Mouse (Mus musculus) B cell, adult 2 months (primary cell): ENCODE results near the gene Cacna1g.
A peak's percentile ranks its signal among the peaks of the same experiment; 100 is the strongest.

Experiments
- DNase-seq, 2 experiments: peaks; one replicate each; pipeline ENCODE4 v3.0.0; 2022

The Cacna1g gene

DNA sequence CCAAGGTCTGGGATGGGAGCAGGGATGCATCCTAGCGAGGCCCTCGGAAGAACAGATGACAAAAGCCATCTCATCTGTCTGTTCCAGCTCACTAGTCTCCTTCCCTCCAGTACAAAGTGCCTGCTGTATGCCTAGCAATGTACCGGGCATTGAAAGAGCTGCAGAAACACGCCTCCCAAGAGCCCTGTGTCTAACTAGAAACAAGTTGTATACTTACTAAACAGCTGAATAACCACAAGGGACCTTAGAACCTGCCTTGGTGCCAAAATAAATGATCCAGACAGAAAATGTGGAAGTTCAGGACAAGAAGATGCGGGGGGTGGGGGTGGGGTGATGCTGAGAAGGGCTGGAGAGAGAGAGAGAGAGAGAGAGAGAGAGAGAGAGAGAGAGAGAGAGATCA is 29.2 kb downstream of the Cacna1g start:
- no peak for DNase-seq

DNA sequence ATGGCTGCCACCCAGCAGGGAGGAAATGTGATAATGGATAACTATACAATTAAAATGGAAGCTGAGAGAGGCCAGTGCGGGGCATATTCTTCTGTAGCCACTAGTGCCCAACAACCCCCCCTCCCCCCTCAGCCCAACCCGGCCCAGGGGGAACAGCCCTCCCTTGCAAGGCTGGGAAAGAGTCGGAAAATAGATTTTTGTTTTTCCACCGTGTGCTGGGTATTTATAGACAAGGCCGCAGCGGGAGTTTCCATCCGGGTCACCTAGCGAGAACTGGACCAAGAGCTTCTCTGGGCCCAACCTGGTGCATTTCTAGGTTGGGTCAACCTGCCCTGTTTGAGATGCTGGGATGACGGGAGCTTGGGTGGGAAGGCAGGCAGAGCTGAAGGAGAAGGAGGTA is 32.2 kb downstream of the Cacna1g start:
- no peak for DNase-seq

DNA sequence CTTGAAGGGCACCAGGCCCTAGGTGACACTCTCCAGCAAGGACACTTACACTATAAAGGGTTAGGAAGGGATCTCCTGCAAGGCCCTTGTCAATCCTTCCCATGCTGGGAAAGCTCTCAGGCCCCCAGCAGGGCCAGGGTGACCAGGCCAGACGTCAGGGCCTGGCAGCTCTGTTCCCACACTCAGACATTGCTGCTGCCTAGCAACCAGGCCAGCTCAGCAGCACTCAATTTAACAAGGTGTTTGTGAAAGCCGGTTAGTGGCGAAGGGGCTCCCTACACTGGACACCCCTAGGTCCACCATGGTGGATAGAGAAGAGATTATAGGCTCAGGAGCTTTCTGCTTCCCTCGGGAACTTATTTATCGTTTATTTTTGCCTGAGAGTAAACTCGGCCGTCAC is 32.9 kb downstream of the Cacna1g start:
- DNase-seq, result no peak

DNA sequence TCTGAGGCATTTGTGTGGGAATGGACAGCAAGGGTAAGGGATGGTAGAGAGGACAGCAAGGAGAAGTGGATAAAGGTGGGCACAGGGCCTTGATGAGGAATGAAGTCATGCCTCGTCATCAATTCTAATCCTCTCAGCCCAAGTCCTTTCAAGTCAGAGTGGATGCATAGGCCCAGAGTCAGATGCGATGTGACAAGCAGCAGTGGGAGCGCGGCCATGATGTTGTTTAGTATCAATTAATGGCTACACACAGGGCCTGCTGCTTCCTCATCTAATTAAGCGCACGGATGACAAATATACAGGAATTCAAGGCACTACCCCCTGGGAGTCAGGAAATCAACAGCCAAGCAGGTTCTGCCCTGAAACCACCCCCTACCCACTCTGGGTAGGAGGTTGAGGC is 33.6 kb downstream of the Cacna1g start:
- no peak for DNase-seq

DNA sequence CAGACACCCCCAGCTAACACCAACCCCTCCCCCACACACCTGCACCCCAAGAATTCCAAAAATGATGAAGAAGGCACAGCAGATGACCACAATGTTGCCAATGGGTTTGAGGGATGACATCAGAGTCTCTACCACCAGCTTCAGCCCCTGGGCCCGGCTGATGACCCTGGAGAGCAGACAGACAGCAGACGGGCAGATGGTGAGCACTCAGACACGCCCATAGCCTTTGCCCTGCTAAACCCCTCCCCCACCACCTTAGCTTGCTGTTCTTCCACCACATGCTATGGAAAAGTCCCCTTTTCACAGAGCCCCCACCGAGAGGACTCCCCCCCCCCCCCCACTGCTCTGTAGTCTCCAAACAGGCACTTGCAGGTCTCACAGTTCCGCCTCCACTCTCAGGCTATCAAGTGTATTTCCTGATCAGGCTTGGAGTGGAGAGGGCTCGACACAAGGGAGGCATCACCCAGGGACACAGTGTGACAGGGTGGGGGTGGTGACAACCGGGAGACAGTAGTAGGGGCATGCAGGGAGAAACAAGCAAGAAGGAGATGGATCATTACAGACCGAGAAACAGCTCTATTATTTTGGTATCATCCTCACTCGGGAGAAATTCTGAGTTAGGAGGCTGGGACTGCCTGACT is 44.9 kb downstream of the Cacna1g start:
- no peak for DNase-seq

DNA sequence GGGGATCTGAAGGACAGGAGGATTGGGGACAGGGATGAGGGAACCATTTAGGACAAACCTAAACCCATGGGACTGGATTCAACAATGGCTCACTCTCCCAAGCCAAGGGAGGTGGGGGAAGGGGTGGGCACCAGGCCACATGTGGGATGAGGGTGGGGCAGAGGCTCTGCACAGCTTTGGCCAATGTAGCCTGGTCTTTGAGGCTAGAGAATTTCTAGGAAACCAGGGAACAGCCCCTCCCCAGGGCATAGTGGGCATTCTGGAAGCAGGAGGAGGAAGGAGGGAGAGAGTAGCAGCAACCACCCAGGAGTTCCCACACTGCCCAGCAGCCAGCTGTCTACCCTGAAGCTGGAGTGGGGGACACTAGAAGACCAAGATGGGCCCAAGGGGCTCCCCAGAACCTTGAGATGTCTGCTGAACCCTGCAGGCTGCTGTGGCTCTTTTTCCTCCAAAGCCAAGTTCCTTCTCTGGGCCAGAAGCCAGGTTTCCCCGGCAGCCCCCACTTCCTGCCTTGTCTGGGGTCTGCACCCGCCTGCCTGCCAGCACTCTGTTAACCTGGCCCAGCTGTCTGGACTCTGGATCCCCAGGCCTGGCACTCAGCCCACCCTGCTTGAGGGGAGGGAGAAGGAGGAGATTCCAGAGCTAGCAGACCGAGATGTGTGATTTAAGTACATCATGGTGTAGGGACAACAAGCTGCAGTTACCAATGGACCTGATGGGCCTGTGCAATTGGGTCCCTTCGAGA is 45.7 kb downstream of the Cacna1g start:
- DNase-seq, result no peak

DNA sequence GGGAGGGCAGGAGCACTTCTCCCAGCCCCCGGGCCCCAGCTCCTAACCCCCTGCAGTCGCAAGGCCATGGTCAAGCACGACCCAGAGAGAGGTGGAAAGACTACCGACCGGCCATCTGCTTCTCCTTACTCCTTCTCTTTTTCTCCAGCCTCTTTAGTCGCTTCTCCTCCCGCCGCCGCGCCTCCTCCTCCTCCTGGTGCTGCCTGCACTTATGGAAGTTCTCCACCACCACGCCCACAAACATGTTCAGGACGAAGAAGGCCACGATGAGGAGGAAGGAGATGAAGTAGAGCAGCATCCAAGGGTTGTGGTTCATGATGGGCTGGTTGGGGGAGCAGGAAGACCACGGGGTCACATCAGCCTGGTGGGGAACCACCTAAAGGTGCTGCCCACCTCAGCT is 48.3 kb downstream of the Cacna1g start:
- DNase-seq, result no peak

DNA sequence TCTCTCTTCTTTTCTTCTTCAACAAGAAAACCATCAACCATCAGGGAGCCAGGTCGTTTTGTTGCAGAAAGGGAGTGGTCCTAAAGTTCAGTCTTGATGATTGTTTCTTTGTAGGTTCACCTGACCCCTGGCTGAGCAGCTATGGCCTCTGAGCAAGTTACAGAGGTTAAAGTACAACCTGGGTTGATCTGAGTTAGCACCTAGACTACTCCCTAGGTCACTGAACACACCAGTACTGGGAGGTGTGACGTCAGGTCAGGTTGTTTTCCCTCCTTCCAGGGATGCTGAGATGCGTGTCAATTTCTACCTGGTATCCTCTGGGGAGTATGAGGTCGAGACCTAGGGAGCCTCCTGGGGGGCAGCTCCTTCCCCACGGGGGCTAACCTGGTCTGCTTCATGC is 48.8 kb downstream of the Cacna1g start:
- no peak for DNase-seq

DNA sequence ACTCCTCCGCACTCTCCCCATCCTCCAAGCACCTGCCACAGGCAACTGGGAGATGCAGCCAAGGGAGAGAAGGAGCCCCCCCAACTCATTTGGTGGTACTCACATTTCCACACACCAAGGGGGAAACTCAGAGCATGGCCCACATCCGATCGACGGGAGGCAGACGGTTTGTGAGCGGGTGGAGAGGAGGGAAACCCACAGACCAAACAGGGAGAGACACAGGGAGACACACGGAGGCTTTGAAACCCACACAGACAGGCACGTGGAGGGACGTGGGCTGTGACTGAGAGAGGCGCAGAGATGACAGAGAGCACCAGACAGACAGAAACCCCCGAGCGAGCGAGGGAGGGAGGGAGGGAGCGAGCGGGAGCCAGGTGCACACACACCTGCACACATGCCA is 49.6 kb downstream of the Cacna1g start:
- DNase-seq, result no peak

DNA sequence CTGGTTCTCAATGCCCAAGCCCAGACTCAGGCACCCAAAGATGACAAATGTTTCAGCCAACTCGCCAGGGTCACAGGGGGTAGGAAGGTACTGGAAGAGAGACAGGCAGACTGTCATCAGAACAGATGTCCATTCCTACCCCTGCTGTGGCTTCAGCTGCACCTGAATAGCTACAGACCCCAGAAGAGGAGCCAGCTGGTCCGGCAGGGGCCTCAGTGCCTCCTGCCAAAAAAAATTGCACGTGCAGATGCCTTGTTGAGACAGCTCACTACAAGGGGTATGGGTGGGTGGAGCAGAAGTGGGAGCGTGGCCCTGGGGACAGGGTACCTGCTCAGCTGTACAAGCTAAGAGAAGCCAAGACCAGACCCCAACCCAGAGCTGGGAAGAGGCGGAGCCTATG is 50.1 kb downstream of the Cacna1g start:
- no peak for DNase-seq

DNA sequence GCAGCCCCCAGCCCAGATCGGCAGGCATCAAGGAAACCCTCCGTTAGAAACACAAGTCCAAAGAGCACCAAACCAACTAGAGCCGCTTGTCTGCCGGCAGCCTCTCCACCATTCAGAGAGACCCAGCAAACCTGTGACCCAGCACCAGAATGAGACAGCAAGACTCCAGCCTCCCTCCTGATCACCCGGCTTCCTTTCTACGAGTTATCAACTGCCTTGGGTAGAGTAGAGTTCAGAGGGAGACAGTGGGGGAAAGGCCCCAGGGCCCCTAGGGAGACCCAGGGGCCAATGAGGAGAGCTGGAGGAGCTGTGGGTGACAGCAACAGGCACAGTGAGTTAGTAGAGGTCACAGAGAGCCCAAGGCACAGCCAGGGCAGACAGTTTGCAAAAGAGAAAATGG is 53.0 kb downstream of the Cacna1g start:
- DNase-seq, result no peak

DNA sequence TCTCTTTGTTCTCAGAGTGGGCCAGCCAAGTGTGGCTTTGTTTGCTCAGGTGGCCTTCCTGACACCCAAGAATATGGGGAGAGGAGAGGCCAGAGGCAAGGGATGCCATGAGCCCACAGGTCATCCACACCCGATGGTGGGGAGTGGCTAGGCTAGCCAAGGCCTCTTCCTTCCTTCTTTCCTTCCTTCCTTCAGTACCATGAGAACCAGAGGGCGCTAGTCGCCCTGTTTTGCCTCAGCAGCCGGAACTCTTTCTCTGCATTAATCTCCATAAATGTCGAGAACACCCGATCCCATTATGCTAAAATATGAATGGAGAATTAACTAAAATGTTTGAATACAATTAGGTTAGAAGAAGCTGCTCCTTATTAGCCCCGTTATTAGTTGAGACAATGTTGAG is 53.7 kb downstream of the Cacna1g start:
- DNase-seq, result no peak

DNA sequence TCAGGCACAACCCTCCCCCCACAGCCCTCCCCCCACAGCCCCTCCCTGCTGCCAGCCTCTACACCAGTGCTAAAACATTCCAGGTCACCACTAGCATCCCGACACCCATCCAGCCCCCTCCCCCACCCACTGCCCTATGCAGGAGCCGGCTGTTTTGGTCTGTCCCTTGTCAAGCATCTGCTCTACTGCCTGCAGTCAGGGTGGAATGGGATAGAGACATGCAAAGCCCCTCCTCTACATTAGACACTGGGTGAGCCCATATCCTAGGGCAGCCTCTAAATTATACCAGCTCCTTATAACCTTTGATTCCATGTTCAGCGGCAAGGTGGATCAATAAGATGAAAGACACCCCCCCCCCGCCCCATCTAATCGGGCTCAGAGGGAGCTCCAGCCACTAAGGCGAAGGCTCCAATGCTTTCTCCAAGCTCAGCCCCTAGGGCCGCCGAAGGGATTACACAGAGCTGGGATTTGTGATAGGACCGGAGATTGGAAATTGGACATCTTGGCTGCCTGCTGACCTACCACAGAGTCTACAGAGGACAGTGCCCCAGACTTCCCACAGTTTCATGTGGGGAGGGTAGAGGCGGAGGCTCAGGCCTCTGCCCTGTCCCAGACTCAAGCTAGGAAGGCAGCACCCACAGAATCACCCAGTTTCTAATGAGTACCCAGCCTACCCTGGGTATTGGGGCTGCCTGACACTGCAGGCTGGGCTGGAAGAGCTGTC is 54.8 kb downstream of the Cacna1g start:
- DNase-seq, result no peak

DNA sequence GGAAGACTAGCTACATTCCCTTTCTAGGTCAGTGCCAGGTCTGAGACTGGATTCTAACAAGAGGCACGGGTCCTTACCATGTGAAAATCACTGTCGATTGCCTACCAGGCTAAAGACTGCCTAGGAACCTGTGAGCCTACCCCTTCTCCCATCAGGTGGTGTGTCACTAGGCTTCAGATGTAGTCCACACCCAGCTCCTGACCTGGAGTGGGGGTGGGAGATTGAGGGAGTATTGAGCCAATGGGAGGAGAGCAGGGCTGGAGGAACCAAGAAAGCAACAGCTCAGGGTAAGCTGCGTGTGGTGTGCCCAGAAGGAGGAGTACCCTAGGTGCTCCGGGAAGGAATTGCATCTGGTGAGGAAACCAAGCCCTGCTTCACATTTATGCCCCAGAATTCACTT is 60.0 kb downstream of the Cacna1g start:
- DNase-seq, result no peak

DNA sequence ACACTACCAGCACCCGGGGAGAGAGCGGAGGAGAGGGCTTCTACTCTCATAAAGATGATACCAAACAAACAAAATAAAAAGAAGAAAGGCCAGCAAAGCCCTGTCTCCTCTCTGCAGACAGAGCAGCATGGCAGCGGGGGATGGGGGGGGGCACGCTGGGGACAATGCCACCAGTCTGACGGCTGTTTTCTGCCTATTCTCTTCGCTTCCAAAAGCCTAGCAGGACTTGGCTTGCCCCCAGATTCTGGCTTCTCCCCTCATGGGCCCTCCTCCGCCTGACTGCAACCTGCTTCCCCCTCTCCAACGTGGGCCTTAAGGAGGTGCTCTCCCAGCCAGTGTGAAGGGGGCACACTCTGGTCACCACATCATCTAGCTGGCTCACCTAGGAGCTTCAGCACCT is 60.5 kb downstream of the Cacna1g start:
- DNase-seq, result no peak

DNA sequence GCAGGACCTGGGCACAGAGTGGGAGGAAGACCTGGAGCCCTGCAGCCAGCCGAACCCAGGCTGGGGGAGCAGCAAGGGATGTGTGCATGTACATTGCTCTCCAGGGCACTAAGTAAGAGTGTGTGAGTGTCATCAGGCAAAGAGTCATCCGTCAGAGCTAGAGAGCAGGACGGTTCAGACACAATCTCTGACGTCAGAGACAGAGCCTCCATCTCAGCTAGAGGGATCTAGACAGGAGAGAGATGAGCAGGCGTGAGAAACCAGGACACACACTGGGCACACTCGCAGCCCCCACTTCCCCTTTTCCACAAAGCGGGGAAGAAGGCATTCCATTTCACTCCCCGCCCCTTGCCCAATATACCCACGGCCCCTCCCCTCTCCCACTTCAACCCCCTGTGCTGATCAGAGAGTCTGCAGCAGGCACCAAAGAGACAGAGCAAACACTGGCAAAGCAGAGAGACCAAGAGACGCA is 61.0 kb downstream of the Cacna1g start:
- DNase-seq, result no peak

DNA sequence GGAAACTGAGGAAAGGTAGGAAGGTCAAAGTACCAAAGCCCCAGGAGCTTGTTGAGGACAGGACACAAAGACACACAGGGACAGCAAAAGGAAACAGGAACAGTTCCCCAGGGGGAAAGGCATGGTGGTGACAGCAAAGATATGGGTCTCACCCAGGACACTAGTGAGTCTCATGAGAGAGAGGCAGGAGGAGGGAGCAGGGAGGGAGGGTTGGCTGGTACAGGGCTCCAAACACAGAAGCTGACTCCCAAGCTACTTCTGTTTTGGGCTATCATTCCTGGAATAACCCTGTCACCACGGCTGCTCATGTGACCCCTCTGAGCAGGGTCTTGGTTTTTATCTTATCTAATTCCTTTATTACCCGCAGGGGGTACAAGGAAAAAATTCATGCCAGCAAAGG is 61.4 kb downstream of the Cacna1g start:
- no peak for DNase-seq

DNA sequence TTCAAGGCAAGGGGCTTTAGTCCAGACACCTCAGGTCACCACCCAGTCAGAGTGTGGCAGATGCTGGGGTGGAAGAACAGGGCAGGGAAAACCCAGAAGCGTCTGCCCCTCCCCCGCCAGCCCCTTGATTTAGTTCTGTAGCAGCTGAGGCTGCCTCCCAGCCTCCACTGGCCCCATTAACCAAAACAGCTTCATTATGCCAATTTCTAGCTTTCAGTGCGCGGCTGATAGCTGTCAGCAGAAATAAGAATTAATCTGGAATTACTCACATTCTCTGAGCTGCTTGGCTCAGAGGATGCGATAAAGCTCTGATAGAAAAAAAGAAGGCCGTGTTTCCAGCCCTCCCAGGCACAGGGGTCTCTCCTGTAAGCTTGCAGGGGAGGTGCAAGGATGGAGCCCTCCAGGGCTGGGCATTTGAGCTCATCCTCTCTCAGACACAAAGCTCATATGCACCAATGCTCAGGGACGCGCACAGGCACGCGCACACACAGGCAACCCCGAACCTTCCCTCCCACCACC is 66.1 kb downstream of the Cacna1g start:
- no peak for DNase-seq

DNA sequence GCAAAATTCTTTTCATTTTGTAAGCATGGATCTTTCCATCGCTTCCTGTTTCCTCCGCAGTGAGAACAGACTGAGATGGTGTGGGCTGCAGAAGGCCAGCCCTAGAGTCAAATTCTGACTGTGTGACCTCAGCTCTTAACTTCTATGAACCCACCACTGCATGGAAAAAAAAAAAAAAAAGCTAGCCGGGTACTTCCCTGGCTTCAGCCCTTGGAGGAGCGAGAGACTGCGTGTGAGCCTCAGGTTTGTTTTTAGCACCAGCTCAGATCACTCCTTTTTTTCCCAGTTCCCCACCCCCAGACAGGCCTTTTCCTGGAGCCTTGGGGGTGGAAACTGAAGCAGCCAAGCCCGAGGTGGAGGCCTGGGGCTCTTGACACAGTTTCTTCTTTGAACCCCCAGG is 68.7 kb downstream of the Cacna1g start:
- no peak for DNase-seq

DNA sequence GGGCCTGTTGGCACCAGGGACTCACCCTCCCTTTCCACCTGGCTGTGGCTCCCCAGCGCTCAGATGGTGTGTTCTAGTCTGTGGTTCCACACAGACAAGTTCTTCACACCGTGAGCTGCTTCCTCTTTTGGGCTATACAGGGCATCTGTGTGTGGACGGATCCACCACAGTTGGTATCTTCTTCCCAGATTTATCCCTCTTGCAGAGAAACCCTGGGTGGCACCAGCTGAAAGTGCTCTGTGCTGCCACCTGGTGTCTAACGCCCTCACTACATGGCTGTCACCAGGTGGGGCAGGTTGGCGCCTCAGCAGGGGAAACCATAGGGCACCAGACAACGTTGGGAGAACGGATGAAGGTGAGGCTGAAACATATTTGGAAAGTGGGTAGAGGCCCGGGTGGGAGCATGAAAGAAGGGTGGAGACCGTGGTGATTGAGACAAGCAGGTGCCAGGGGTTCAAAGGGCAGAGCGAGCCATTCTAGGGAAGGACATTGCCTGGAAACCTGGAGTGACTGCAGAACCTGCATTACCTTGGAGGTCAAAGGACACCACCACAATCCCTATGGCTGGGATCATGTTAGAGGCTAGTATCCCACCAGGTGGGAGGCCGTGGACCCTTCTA is 69.2 kb downstream of the Cacna1g start:
- DNase-seq, result peak; percentile 82 to 84

DNA sequence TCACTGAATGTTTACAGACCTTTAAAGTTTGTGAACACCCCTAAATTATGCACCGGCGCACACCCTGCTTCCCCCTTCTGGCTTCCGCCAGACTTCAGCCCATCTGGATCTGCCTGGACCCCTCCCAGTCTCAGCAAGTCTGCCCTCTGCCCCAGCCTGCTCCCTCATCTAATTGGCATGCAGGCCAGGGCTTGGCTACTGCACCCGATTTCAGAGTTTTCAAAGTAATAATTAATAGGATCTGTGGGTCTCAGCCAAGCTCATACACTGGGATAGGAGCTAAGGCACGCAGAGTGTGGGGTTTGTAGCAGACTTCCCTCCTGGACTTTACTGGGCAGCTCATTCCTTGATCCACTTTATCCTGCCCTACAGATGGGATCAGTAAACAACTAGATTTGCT is 69.8 kb downstream of the Cacna1g start:
- DNase-seq, result no peak

DNA sequence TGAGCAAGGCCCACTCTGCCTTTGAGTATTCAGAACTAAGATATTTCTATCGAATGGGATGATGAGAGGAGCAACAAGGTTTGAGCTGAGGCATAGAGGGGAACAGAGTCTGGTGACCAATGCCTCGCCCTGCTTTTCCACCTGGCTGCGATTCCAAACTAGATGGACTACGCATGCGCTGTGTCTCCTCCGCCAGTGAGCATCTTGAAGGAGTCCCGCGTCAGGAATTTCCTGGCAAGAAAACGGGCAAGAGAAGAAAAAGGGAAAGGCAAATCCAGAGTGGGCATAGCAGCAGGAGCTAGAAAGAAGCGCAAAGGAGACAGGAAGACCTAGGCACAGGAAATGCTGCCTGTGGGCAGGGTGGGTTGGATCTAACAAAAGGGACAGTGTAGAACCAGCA is 70.2 kb downstream of the Cacna1g start:
- no peak for DNase-seq

DNA sequence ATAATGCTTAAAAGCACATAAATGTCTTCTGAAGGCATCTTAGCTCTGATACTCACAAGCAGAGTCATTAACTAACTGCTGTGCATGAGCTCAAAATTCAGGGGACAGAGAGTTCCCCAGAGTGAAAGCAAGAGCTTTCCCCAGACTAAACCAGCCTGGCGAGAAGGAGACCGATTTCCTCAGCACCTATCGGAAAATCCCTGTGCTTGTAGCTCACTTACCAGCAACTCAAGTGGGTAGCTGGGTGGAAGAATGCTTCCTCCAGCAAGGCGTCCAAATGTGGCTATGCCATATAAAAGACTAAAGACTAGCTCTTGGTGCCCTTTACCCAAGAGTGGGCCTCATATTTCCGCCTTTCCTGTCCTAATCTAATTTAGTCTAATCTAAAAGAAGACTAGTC is 71.3 kb downstream of the Cacna1g start:
- DNase-seq, result no peak
